In the genomic region with DNA sequence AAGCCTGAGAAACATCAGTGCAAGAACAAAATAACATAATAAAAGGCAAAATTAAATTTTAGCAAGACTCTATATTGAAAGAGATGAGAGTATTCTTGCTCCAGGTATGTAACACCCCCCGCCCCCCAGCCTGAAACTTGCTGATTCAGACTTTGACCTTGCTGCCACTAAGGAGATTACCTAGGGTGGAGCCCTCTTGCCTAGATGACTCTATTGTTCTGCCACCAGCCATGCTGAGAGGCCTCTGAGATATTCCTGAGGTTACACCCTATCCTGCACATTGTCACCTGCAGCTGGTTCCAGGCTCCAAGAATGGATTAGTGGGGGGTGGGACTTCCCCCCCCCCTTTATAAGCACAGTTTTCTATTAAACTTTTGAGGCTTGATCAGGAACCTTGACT, we compare ENCODE assay signal across 27 mouse cellular contexts.
"Had no signal": no experiment of that assay in that cellular context is flagged by ENCODE, and none has a peak within 500 bp of the region (broad histone marks: within the 10 kb centered on the region; RNA-seq: fewer than 3 reads in every experiment).

No protein-coding gene starts in this region.

- H3K9ac ChIP-seq: heart, embryonic 13.5 days; heart, embryonic 15.5 days; hindbrain, embryonic 13.5 days; hindbrain, embryonic 15.5 days; kidney, embryonic 15.5 days; limb, embryonic 13.5 days; limb, embryonic 15.5 days; liver, embryonic 12.5 days; liver, embryonic 14.5 days had no signal

- ATAC-seq: hindbrain, postnatal 0 days; intestine, embryonic 16.5 days; liver, embryonic 12.5 days had no signal

- H3K27me3 ChIP-seq: heart, embryonic 13.5 days; heart, embryonic 15.5 days; hindbrain, embryonic 13.5 days; hindbrain, embryonic 15.5 days; kidney, embryonic 15.5 days; limb, embryonic 13.5 days; limb, embryonic 15.5 days; liver, embryonic 12.5 days had no signal

- H3K36me3 ChIP-seq: heart, embryonic 10.5 days; heart, embryonic 13.5 days; heart, embryonic 15.5 days; hindbrain, embryonic 13.5 days; hindbrain, embryonic 15.5 days; kidney, embryonic 15.5 days; limb, embryonic 13.5 days; limb, embryonic 15.5 days; liver, embryonic 12.5 days had no signal

- DNase-seq: gastrocnemius, adult 2 months; gastrocnemius, postnatal 10 days; gastrocnemius, postnatal 25 days; heart, adult 18-20 months; heart, postnatal 14 days; heart, postnatal 36 days; kidney, adult 11 months; kidney, adult 2 months; kidney, adult 9 months; kidney, postnatal 14 days; kidney, postnatal 36 days; layer of hippocampus, adult 9-11 months; layer of hippocampus, postnatal 36 days; left cerebral cortex, postnatal 4 days had no signal

- H3K9me3 ChIP-seq: heart, embryonic 10.5 days; heart, embryonic 13.5 days; heart, embryonic 15.5 days; hindbrain, embryonic 13.5 days; hindbrain, embryonic 15.5 days; kidney, embryonic 15.5 days; limb, embryonic 13.5 days; limb, embryonic 15.5 days; liver, embryonic 12.5 days had no signal

- H3K27ac ChIP-seq: gastrocnemius, adult 2 months; heart, embryonic 10.5 days; heart, embryonic 13.5 days; heart, embryonic 15.5 days; hindbrain, embryonic 13.5 days; hindbrain, embryonic 15.5 days; hindbrain, postnatal 0 days; kidney, embryonic 15.5 days; kidney, postnatal 0 days; limb, embryonic 13.5 days; limb, embryonic 15.5 days; liver, embryonic 12.5 days; liver, embryonic 14.5 days had no signal

- H3K4me2 ChIP-seq: heart, embryonic 13.5 days; heart, embryonic 15.5 days; hindbrain, embryonic 13.5 days; hindbrain, embryonic 15.5 days; kidney, embryonic 15.5 days; limb, embryonic 13.5 days; limb, embryonic 15.5 days; liver, embryonic 12.5 days had no signal

- H3K4me1 ChIP-seq: heart, embryonic 10.5 days; heart, embryonic 13.5 days; heart, embryonic 15.5 days; hindbrain, embryonic 13.5 days; hindbrain, embryonic 15.5 days; kidney, embryonic 15.5 days; limb, embryonic 13.5 days; limb, embryonic 15.5 days; liver, embryonic 12.5 days had no signal

- H3K4me3 ChIP-seq: gastrocnemius, adult 2 months; heart, embryonic 10.5 days; heart, embryonic 13.5 days; heart, embryonic 15.5 days; hindbrain, embryonic 13.5 days; hindbrain, embryonic 15.5 days; kidney, embryonic 15.5 days; limb, embryonic 13.5 days; limb, embryonic 15.5 days; liver, embryonic 12.5 days had no signal
